Mouse (Mus musculus) stomach, embryonic 14.5 days (tissue): Measurements from ENCODE around the gene Noc2l. TPM values are rescaled to one million over a fixed set of nuclear protein-coding genes. Genes with fewer than 3 reads are reported as not detected.
A peak's percentile ranks its signal among the peaks of the same experiment; 100 is the strongest.

ENCODE experiments used
- microRNA-seq: library from miRNA; unstranded; fragments of <30 nt; microRNA quantifications from one replicate; pipeline ENCODE4, GENCODE M21; 2016
- polyA plus RNA-seq: library from polyadenylated mRNA; unstranded; fragments of >200 nt; fragmentation: Nextera tagmentation; extraction: Ambion mirVana; gene quantifications from 2 replicates; pipeline ENCODE4 v1.2.1, GENCODE M21; 2014

The Noc2l gene
- polyA plus RNA-seq, 1 experiment from 2014 or later: 79.8 TPM

Small RNA genes lying within 50 kb of the gene (microRNA-seq; reads per million reads assigned to microRNA genes)
- 4.4 reads per million, percentile 11 among the genes with 10 or more reads in this experiment for gene Mir7658

Other genes with a start within 250 kb of the Noc2l start
- 18.6 and 18.9 TPM in 2 replicates for gene B3galt6, start 243.4 kb upstream of the Noc2l start, polyA plus RNA-seq
- gene Sdf4, start 243.1 kb upstream of the Noc2l start, polyA plus RNA-seq: 163 and 171 TPM in 2 replicates
- gene Tnfrsf4, start 222.2 kb upstream of the Noc2l start, polyA plus RNA-seq: 0.34 and 0.41 TPM in 2 replicates
- gene Tnfrsf18, start 209.8 kb upstream of the Noc2l start, polyA plus RNA-seq: 2.7 and 3.2 TPM in 2 replicates
- gene Ttll10, start 176.6 kb upstream of the Noc2l start, polyA plus RNA-seq: 6.0 and 6.2 TPM in 2 replicates
- 35.9 and 38.4 TPM in 2 replicates for gene 9430015G10Rik, start 126.0 kb upstream of the Noc2l start, polyA plus RNA-seq
- gene Rnf223, start 105.5 kb upstream of the Noc2l start, polyA plus RNA-seq: 0.19 and 0.45 TPM in 2 replicates
- 83.0 and 84.1 TPM in 2 replicates for gene Agrn, start 38.5 kb upstream of the Noc2l start, polyA plus RNA-seq
- gene Isg15, start 35.2 kb upstream of the Noc2l start, polyA plus RNA-seq: 0.48 and 1.3 TPM in 2 replicates
- gene AW011738, start 32.7 kb upstream of the Noc2l start, polyA plus RNA-seq: 0.41 and 0.82 TPM in 2 replicates
- 0.55 and 1.3 TPM in 2 replicates for gene Perm1, start 20.1 kb upstream of the Noc2l start, polyA plus RNA-seq
- gene Plekhn1, start 1.2 kb upstream of the Noc2l start, polyA plus RNA-seq: 21.2 and 22.8 TPM in 2 replicates
- 0.28 TPM in 1 of 2 replicates, not detected in the other for gene Samd11, start 19.6 kb downstream of the Noc2l start, polyA plus RNA-seq
- not detected in 2 replicates for gene Vmn2r-ps159, start 95.1 kb downstream of the Noc2l start, polyA plus RNA-seq